Mouse (Mus musculus): ENCODE data around the gene Cd81. TPM values are rescaled to one million over a fixed set of nuclear protein-coding genes. Genes with fewer than 3 reads are reported as not detected.
A peak's percentile ranks its signal among the peaks of the same experiment; 100 is the strongest.

The Cd81 gene
- polyA plus RNA-seq, 2 experiments: 48.0 to 120 TPM

DNA sequence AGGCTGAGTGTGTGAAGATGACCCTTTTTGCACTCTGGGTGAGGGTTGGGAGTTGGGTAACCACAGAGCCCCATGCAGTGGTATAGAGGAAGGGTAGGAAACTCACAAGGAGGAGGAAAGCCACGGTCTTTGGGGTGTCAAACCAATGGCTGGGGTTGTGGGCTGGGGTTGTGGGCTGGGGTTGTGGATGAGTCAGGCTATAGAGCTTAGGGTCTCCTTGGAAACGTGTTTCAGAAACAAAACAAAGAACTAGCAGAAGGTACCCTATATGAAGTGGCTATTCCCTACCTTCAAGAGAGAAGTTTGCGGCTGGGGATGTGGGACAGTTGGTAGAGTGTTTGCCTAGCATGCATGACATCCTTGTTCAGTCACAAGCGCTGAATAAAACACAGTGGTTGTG lies 42.5 kb upstream of the Cd81 start:
- Histone ChIP-seq H3K4me1 (replicated peaks; ENCODE audit: control insufficient read depth in 2 of 2, insufficient read depth in 2 of 2, low read length in 1 of 2) (peaks cover 0 to 26% of the 10 kb centered on the region in 2 experiments; a peak in 3 of 4 replicates), H3K4me3 (ENCODE audit: insufficient read depth in 1 of 2, low read depth in 2 of 2, low read length in 2 of 2) (no peak overlapping the region), H3K27me3 (ENCODE audit: control insufficient read depth, insufficient read depth, low read length) (no peaks in the 10 kb centered on the region), H3K36me3 (replicated peaks; ENCODE audit: control insufficient read depth, insufficient read depth, low read depth) (peaks cover 15% of the 10 kb centered on the region), H3K27ac (no peak overlapping the region), H3K4me2 (ENCODE audit: low read depth) (no peak overlapping the region), H3K9ac (replicated peaks) (no peak overlapping the region), H3K9me3 (ENCODE audit: control insufficient read depth, low read length) (no peaks in the 10 kb centered on the region)
- TF ChIP-seq CTCF (IDR thresholded peaks at IDR 0.05; ENCODE audit: low read depth) (no peak), EP300 (IDR thresholded peaks at IDR 0.05; ENCODE audit: low read depth) (no peak)
- peak in 1 of 3 experiments; percentile 20 for DNase-seq (ENCODE audit: low read depth in 3 of 3, low spot score in 3 of 3)
- WGBS (ENCODE audit: insufficient replicate concordance): 67% methylated on average over 4 of the region's 4 CpGs
- no peak for ATAC-seq (ENCODE audit: insufficient read depth)

DNA sequence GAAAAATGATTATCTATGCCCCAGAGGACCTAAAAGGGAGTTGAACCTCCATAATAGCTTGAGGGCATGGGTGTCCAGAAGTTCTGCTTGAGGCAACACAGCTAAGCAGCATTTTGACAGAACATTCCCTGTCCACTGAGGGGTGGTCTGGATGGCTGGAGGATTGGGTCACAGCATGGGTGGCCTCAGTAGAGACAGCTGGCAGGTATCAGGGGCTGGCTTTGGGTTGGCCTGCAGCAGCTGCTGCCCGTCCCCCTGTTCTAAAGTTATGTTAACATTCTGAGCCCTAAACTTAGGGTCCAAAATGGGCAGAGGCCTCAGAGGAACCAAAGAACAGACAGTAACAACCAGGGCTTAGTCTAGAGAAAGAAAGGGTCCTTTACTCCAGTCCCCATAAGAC lies 41.3 kb upstream of the Cd81 start:
- WGBS (ENCODE audit: insufficient replicate concordance): 92% methylated on average over 1 of the region's 1 CpGs
- no peak for TF ChIP-seq CTCF (IDR thresholded peaks at IDR 0.05; ENCODE audit: low read depth)
- no peak for TF ChIP-seq EP300 (IDR thresholded peaks at IDR 0.05; ENCODE audit: low read depth)
- Histone ChIP-seq H3K36me3 (replicated peaks; ENCODE audit: control insufficient read depth, insufficient read depth, low read depth) (peaks cover 15% of the 10 kb centered on the region), H3K9me3 (ENCODE audit: control insufficient read depth, low read length) (no peaks in the 10 kb centered on the region), H3K27ac (no peak overlapping the region), H3K4me3 (ENCODE audit: insufficient read depth in 1 of 2, low read depth in 2 of 2, low read length in 2 of 2) (no peak overlapping the region), H3K27me3 (ENCODE audit: control insufficient read depth, insufficient read depth, low read length) (no peaks in the 10 kb centered on the region), H3K9ac (replicated peaks) (no peak overlapping the region), H3K4me1 (replicated peaks; ENCODE audit: control insufficient read depth in 2 of 2, insufficient read depth in 2 of 2, low read length in 1 of 2) (peaks cover 0 to 22% of the 10 kb centered on the region in 2 experiments; a peak in 2 of 4 replicates), H3K4me2 (ENCODE audit: low read depth) (no peak overlapping the region)
- ATAC-seq (ENCODE audit: insufficient read depth): no peak
- no peak for DNase-seq (ENCODE audit: low read depth in 3 of 3, low spot score in 3 of 3)

DNA sequence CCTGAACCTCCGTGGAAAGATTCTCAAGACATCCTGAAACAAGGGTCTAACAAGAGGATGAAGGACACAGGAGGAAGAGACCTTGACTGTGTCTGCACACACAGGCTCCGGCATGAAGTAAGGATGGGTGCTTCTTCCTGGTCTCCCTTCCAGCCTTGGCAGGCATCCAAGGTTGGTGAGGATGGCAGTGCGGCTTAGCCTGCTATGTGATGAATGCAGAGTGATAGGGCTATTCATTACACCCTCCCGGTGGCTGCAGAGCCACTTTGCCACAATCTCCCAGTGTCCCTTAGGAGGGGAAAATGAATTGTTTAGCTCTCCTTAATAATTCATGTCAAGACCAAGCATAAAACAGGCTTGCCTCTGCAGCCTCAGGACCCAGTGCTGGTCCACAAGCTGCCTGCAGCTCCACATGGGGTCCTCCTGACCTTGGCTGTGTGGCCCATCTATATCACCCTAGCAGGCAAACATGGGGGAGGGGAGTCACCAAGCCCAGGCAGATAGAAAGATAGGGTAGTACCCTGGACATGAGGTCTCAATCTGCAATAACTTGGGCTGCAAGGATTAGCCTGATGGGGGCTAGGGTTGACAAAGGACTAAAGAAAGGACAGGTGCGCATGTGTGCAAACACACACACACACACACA lies 40.2 kb upstream of the Cd81 start:
- Histone ChIP-seq H3K4me3 (ENCODE audit: insufficient read depth in 1 of 2, low read depth in 2 of 2, low read length in 2 of 2) (no peak overlapping the region), H3K36me3 (replicated peaks; ENCODE audit: control insufficient read depth, insufficient read depth, low read depth) (peaks cover 9% of the 10 kb centered on the region), H3K9ac (replicated peaks) (no peak overlapping the region), H3K4me2 (ENCODE audit: low read depth) (no peak overlapping the region), H3K27me3 (ENCODE audit: control insufficient read depth, insufficient read depth, low read length) (no peaks in the 10 kb centered on the region), H3K9me3 (ENCODE audit: control insufficient read depth, low read length) (no peaks in the 10 kb centered on the region), H3K27ac (no peak overlapping the region), H3K4me1 (replicated peaks; ENCODE audit: control insufficient read depth in 2 of 2, insufficient read depth in 2 of 2, low read length in 1 of 2) (peaks cover 0 to 22% of the 10 kb centered on the region in 2 experiments; a peak in 2 of 4 replicates)
- 73% methylated on average over 5 of the region's 5 CpGs for WGBS (ENCODE audit: insufficient replicate concordance)
- TF ChIP-seq CTCF (IDR thresholded peaks at IDR 0.05; ENCODE audit: low read depth): no peak; the same call in 1 of the 2 replicates
- no peak for TF ChIP-seq EP300 (IDR thresholded peaks at IDR 0.05; ENCODE audit: low read depth)
- no peak for DNase-seq (ENCODE audit: low read depth in 3 of 3, low spot score in 3 of 3)
- ATAC-seq (ENCODE audit: insufficient read depth): no peak

DNA sequence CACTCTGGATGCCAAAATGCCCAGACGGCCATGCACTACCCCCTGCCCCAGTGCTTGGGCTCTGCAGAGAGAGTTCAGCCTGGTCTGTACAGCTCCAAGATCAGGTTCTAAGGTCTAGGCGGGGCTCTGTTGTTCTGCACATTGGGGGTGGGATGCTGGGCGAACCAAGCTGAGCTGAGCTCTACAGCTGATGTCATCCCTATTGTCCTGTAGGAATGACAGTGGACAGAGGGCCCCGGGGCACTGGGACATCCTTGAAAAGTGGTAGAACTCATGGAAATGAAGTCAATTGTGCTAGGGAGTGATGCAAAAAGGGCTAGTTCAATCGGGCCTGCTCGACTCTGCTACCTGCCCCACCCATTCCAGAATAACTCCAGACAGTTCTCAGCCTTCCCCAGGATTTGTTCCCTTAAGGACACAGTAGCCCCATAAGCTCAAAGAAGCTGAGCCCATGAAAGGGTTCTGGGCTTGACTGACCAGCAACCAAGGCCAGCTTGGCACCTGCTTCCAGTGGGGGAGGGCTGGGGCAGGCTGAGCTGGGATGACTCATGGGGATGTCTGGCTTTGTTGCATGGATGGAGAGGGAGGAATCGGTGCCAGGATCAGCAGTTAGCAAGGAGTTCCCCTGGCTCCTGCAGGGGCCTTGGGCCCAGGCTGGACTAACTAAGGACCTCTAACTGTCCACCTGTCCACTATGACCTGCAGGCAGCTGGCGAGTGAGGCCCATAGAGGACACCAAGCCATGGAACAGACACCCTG lies 38.9 kb upstream of the Cd81 start:
- no peak overlapping the region for H3K4me2 ChIP-seq (ENCODE audit: low read depth)
- DNase-seq (ENCODE audit: low read depth in 3 of 3, low spot score in 3 of 3) (no peak), ATAC-seq (ENCODE audit: insufficient read depth) (no peak)
- no peaks in the 10 kb centered on the region for H3K27me3 ChIP-seq (ENCODE audit: control insufficient read depth, insufficient read depth, low read length)
- TF ChIP-seq CTCF (IDR thresholded peaks at IDR 0.05; ENCODE audit: low read depth) (no peak), EP300 (IDR thresholded peaks at IDR 0.05; ENCODE audit: low read depth) (no peak)
- no peak overlapping the region for H3K9ac ChIP-seq (replicated peaks)
- H3K4me3 ChIP-seq (ENCODE audit: insufficient read depth in 1 of 2, low read depth in 2 of 2, low read length in 2 of 2): no peak overlapping the region
- WGBS (ENCODE audit: insufficient replicate concordance): 51% methylated on average over 8 of the region's 8 CpGs
- H3K36me3 ChIP-seq (replicated peaks; ENCODE audit: control insufficient read depth, insufficient read depth, low read depth): no peaks in the 10 kb centered on the region; the same call in 1 of the 2 replicates
- peaks cover 0 to 13% of the 10 kb centered on the region in 2 experiments; a peak in 2 of 4 replicates for H3K4me1 ChIP-seq (replicated peaks; ENCODE audit: control insufficient read depth in 2 of 2, insufficient read depth in 2 of 2, low read length in 1 of 2)
- H3K9me3 ChIP-seq (ENCODE audit: control insufficient read depth, low read length): no peaks in the 10 kb centered on the region
- H3K27ac ChIP-seq: no peak overlapping the region
